Mouse (Mus musculus) erythroblast, embryonic 14.5 days (primary cell): ENCODE results near the gene Atp2b2.

Experiments used
- GATA1 ChIP-seq: IDR thresholded peaks from 2 replicates; pipeline ENCODE4 v1.6.1; 2012; ENCODE audit warnings: low read length, inconsistent platforms, mixed read lengths
- TAL1 ChIP-seq: IDR thresholded peaks from 3 replicates; pipeline ENCODE4 v1.6.1; 2012; ENCODE audit warnings: low read length, inconsistent platforms, mixed read lengths

GRCm38 (mm10) chr6:113742321-113742720, 300.1 kb downstream of the Atp2b2 start:
- TF ChIP-seq GATA1: no peak
- TF ChIP-seq TAL1: no peak
